In genomic region chr9:71596888-71597287, GRCm38 (mm10) we compare ENCODE assay signal across 28 mouse cellular contexts. TPM values are rescaled to one million over a fixed set of nuclear protein-coding genes. Genes with fewer than 3 reads are reported as not detected.
A peak's percentile ranks its signal among the peaks of the same experiment; 100 is the strongest.
DNase-seq lines count a peak whose midpoint lies in the region; ATAC-seq and TF ChIP-seq lines count a peak whose summit lies in the region.
"Had no signal": no experiment of that assay in that cellular context is flagged by ENCODE, and none has a peak within 500 bp of the region (broad histone marks: within the 10 kb centered on the region; RNA-seq: fewer than 3 reads in every experiment).

No protein-coding gene starts in this region.

- WGBS in heart, adult 2 months, result 45% methylated on average over 6 of the region's 6 CpGs
- WGBS in heart, embryonic 15.5 days, result 66% methylated on average over 6 of the region's 6 CpGs
- 64% methylated on average over 6 of the region's 6 CpGs for WGBS in heart, embryonic 12.5 days
- 52% methylated on average over 6 of the region's 6 CpGs for WGBS in lung, embryonic 15.5 days
- WGBS in limb, embryonic 15.5 days, result 65% methylated on average over 6 of the region's 6 CpGs
- WGBS in hindbrain, embryonic 13.5 days, result 70% methylated on average over 6 of the region's 6 CpGs

- H3K4me3 ChIP-seq in heart, adult 2 months, result no peak overlapping the region
- H3K4me3 ChIP-seq in heart, embryonic 15.5 days, result no peak overlapping the region
- H3K4me3 ChIP-seq in heart, embryonic 12.5 days, result no peak overlapping the region
- H3K4me3 ChIP-seq in lung, embryonic 15.5 days, result no peak overlapping the region
- no peak overlapping the region for H3K4me3 ChIP-seq in limb, embryonic 15.5 days
- no peak overlapping the region for H3K4me3 ChIP-seq in hindbrain, embryonic 13.5 days
- H3K4me3 ChIP-seq: embryonic facial prominence, embryonic 13.5 days; forebrain, embryonic 10.5 days; forebrain, embryonic 15.5 days; hindbrain, embryonic 10.5 days; liver, embryonic 15.5 days; midbrain, embryonic 10.5 days; myocyte; neural tube, embryonic 12.5 days had no signal

- peak; percentile 68; the same call in 1 of the 2 replicates for TF ChIP-seq EP300 in heart, adult 2 months (IDR thresholded peaks at IDR 0.05; ENCODE audit: insufficient read depth, low read depth, low read length)

- H3K36me3 ChIP-seq in heart, adult 2 months (ENCODE audit: control insufficient read depth, insufficient read depth, low read length), result no peaks in the 10 kb centered on the region
- H3K36me3 ChIP-seq in heart, embryonic 15.5 days, result no peaks in the 10 kb centered on the region
- H3K36me3 ChIP-seq in heart, embryonic 12.5 days, result no peaks in the 10 kb centered on the region
- no peaks in the 10 kb centered on the region for H3K36me3 ChIP-seq in lung, embryonic 15.5 days
- no peaks in the 10 kb centered on the region for H3K36me3 ChIP-seq in limb, embryonic 15.5 days
- no peaks in the 10 kb centered on the region for H3K36me3 ChIP-seq in hindbrain, embryonic 13.5 days
- H3K36me3 ChIP-seq: embryonic facial prominence, embryonic 13.5 days; forebrain, embryonic 10.5 days; forebrain, embryonic 15.5 days; hindbrain, embryonic 10.5 days; liver, embryonic 15.5 days; midbrain, embryonic 10.5 days; neural tube, embryonic 12.5 days had no signal

- peak; percentile 36; the same call in 1 of the 2 replicates for TF ChIP-seq POLR2A in heart, adult 2 months (IDR thresholded peaks at IDR 0.05; ENCODE audit: insufficient read depth, low read depth, low read length)

- peak overlapping the region; percentile 73 for H3K27ac ChIP-seq in heart, adult 2 months
- 0 out of 2 replicates have a peak overlapping the region, but pooled peaks have one; percentile 13 for H3K27ac ChIP-seq in heart, embryonic 15.5 days
- H3K27ac ChIP-seq in heart, embryonic 12.5 days (ENCODE audit: poor library complexity, severe bottlenecking), result no peak overlapping the region
- peak overlapping the region; percentile 25; the same call in 1 of the 2 replicates for H3K27ac ChIP-seq in lung, embryonic 15.5 days
- peak overlapping the region; percentile 7; the same call in 1 of the 2 replicates for H3K27ac ChIP-seq in limb, embryonic 15.5 days
- no peak overlapping the region for H3K27ac ChIP-seq in hindbrain, embryonic 13.5 days
- H3K27ac ChIP-seq: embryonic facial prominence, embryonic 13.5 days; forebrain, embryonic 10.5 days; forebrain, embryonic 15.5 days; hindbrain, embryonic 10.5 days; liver, embryonic 15.5 days; midbrain, embryonic 10.5 days; neural tube, embryonic 12.5 days had no signal

- no peak for ATAC-seq in heart, embryonic 15.5 days (replicated peaks; ENCODE audit: insufficient number of reproducible peaks, insufficient read depth, low FRiP score, low read depth)
- no peak for ATAC-seq in heart, embryonic 12.5 days (ENCODE audit: insufficient number of reproducible peaks, low FRiP score)
- ATAC-seq in lung, embryonic 15.5 days (ENCODE audit: borderline replicate concordance, extremely low read depth, low FRiP score, low TSS enrichment), result no peak
- ATAC-seq in limb, embryonic 15.5 days (ENCODE audit: insufficient number of reproducible peaks, low FRiP score, low TSS enrichment, low read depth), result no peak
- no peak for ATAC-seq in hindbrain, embryonic 13.5 days (ENCODE audit: low FRiP score)
- ATAC-seq: forebrain, embryonic 15.5 days; hindbrain, embryonic 16.5 days; Patski had no signal

- no peaks in the 10 kb centered on the region for H3K9me3 ChIP-seq in heart, embryonic 15.5 days (replicated peaks)
- H3K9me3 ChIP-seq in heart, embryonic 12.5 days (replicated peaks), result no peaks in the 10 kb centered on the region
- H3K9me3 ChIP-seq in lung, embryonic 15.5 days, result no peaks in the 10 kb centered on the region
- H3K9me3 ChIP-seq in limb, embryonic 15.5 days, result no peaks in the 10 kb centered on the region
- H3K9me3 ChIP-seq in hindbrain, embryonic 13.5 days, result no peaks in the 10 kb centered on the region
- H3K9me3 ChIP-seq: embryonic facial prominence, embryonic 13.5 days; forebrain, embryonic 10.5 days; forebrain, embryonic 15.5 days; hindbrain, embryonic 10.5 days; liver, embryonic 15.5 days; midbrain, embryonic 10.5 days; neural tube, embryonic 12.5 days had no signal

- intact Hi-C loops in heart, adult 2 months (cut with DNase I), result no loop called here
- intact Hi-C loops in heart, postnatal 14 days (cut with DNase I), result no loop called here

- TF ChIP-seq CTCF in heart, adult 2 months (IDR thresholded peaks at IDR 0.05), result 0 out of 2 replicates have a peak, but pooled peaks have one; percentile 8

- peaks cover 17% of the 10 kb centered on the region for H3K4me1 ChIP-seq in heart, adult 2 months (ENCODE audit: control insufficient read depth, insufficient read depth, low read length)
- H3K4me1 ChIP-seq in heart, embryonic 15.5 days (replicated peaks), result peaks cover 17% of the 10 kb centered on the region
- H3K4me1 ChIP-seq in heart, embryonic 12.5 days (replicated peaks), result peaks cover 33% of the 10 kb centered on the region
- peaks cover 22% of the 10 kb centered on the region for H3K4me1 ChIP-seq in lung, embryonic 15.5 days
- H3K4me1 ChIP-seq in limb, embryonic 15.5 days, result peaks cover 21% of the 10 kb centered on the region
- H3K4me1 ChIP-seq in hindbrain, embryonic 13.5 days (replicated peaks), result peaks cover 9% of the 10 kb centered on the region
- H3K4me1 ChIP-seq: neural tube, embryonic 12.5 days had no signal

- no peak overlapping the region for H3K4me2 ChIP-seq in heart, embryonic 15.5 days
- no peak overlapping the region for H3K4me2 ChIP-seq in heart, embryonic 12.5 days
- H3K4me2 ChIP-seq in lung, embryonic 15.5 days, result no peak overlapping the region
- no peak overlapping the region for H3K4me2 ChIP-seq in limb, embryonic 15.5 days
- no peak overlapping the region for H3K4me2 ChIP-seq in hindbrain, embryonic 13.5 days
- H3K4me2 ChIP-seq: embryonic facial prominence, embryonic 13.5 days; forebrain, embryonic 15.5 days; liver, embryonic 15.5 days; neural tube, embryonic 12.5 days had no signal

- no peaks in the 10 kb centered on the region for H3K27me3 ChIP-seq in heart, adult 2 months (ENCODE audit: control insufficient read depth, insufficient read depth, low read length)
- no peaks in the 10 kb centered on the region for H3K27me3 ChIP-seq in heart, embryonic 15.5 days
- H3K27me3 ChIP-seq in heart, embryonic 12.5 days (replicated peaks), result 0 out of 2 replicates have a peak, but pooled peaks cover 5% of the 10 kb centered on the region
- no peaks in the 10 kb centered on the region for H3K27me3 ChIP-seq in lung, embryonic 15.5 days
- no peaks in the 10 kb centered on the region for H3K27me3 ChIP-seq in limb, embryonic 15.5 days
- peaks cover 15% of the 10 kb centered on the region; the same call in 1 of the 2 replicates for H3K27me3 ChIP-seq in hindbrain, embryonic 13.5 days
- H3K27me3 ChIP-seq: forebrain, embryonic 15.5 days; Patski had no signal

- H3K9ac ChIP-seq in heart, adult 2 months (ENCODE audit: low read depth, low read length), result no peak overlapping the region
- H3K9ac ChIP-seq in heart, embryonic 15.5 days, result no peak overlapping the region
- no peak overlapping the region for H3K9ac ChIP-seq in heart, embryonic 12.5 days
- no peak overlapping the region for H3K9ac ChIP-seq in lung, embryonic 15.5 days
- no peak overlapping the region for H3K9ac ChIP-seq in limb, embryonic 15.5 days
- no peak overlapping the region for H3K9ac ChIP-seq in hindbrain, embryonic 13.5 days
- H3K9ac ChIP-seq: embryonic facial prominence, embryonic 13.5 days; forebrain, embryonic 15.5 days; liver, embryonic 15.5 days; neural tube, embryonic 12.5 days had no signal

- H3K79me2 ChIP-seq in heart, adult 2 months (replicated peaks; ENCODE audit: control insufficient read depth, insufficient read depth, low read length), result no peaks in the 10 kb centered on the region

- DNase-seq in heart, adult 2 months, result peak in 1 of 2 experiments; percentile 32
- DNase-seq in heart, postnatal 14 days, result no peak
- DNase-seq in lung, adult 18-20 months, result no peak
- DNase-seq: adrenal gland, postnatal 14 days; cerebellum, adult 18-20 months; cerebellum, postnatal 10 days; kidney, adult 8-10 months; kidney, postnatal 14 days; layer of hippocampus, adult 9-11 months; lung, postnatal 10 days; right cerebral cortex, postnatal 4 days; thymus, postnatal 4 days had no signal

RNA-seq across cellular contexts. Expression of gene Myzap, which starts 4.7 kb away (rescaled TPM):
- 100 to 1,000 TPM; 359 to 430 TPM for total RNA-seq in heart, adult 2 months (2021)
- 163 and 284 TPM in 2 replicates for polyA plus RNA-seq in heart, adult 2 months (2012; rRNA removed)
- total RNA-seq in heart, postnatal 14 days (2021), result 100 to 1,000 TPM; 341 to 359 TPM
- polyA plus RNA-seq in heart, embryonic 15.5 days (2015; fragmentation: Nextera tagmentation; extraction: Ambion mirVana), result 121 and 148 TPM in 2 replicates
- polyA plus RNA-seq in heart, embryonic 12.5 days (2016; fragmentation: Nextera tagmentation; extraction: Ambion mirVana), result 64.7 and 65.3 TPM in 2 replicates
- polyA plus RNA-seq in lung, embryonic 15.5 days (2015; fragmentation: Nextera tagmentation; extraction: Ambion mirVana), result 50.8 and 56.7 TPM in 2 replicates
- 15.5 and 19.9 TPM in 2 replicates for polyA plus RNA-seq in limb, embryonic 15.5 days (2015; fragmentation: Nextera tagmentation; extraction: Ambion mirVana)
- polyA plus RNA-seq in hindbrain, embryonic 13.5 days (2015; fragmentation: Nextera tagmentation; extraction: Ambion mirVana), result 3.2 and 3.7 TPM in 2 replicates
- total RNA-seq: MEL had no signal

Comparison
In these comparisons a context has a peak if more than half of its experiments do, and no peak if none do; other contexts are left out.
1. H3K27ac ChIP-seq: peak in heart, adult 2 months (single experiment), heart, embryonic 15.5 days (single experiment), lung, embryonic 15.5 days (single experiment) and limb, embryonic 15.5 days (single experiment); none in heart, embryonic 12.5 days (single experiment) and hindbrain, embryonic 13.5 days (single experiment).